Mouse (Mus musculus) neural tube, embryonic 11.5 days (tissue): ENCODE measurements around the gene Rpl29. TPM values are rescaled to one million over a fixed set of nuclear protein-coding genes. Genes with fewer than 3 reads are reported as not detected.

Experiments used
- ATAC-seq: fragments of 200-750 bp; cut with Nextera tagmentation; 2 replicates; pipeline ENCODE4 v1.8.0; 2017; ENCODE audit warnings: moderate number of reproducible peaks, mild to moderate bottlenecking, moderate TSS enrichment, moderate library complexity; ENCODE audit not compliant: insufficient read depth, low FRiP score, low TSS enrichment
- DNase-seq: peaks from one replicate; pipeline ENCODE4 v3.0.0-alpha.2; 2015; ENCODE audit warnings: low spot score
- H3K27ac ChIP-seq: fragments of 300-500 bp; sonication (generic); 2 replicates; pipeline ENCODE4 v1.5.1; 2014; ENCODE audit warnings: low read depth, mild to moderate bottlenecking, low read length
- H3K27me3 ChIP-seq: fragments of 300-500 bp; sonication (generic); 2 replicates; pipeline ENCODE4 v1.6.1; 2014; ENCODE audit warnings: mild to moderate bottlenecking, low read length, mixed read lengths; ENCODE audit not compliant: control insufficient read depth, insufficient read depth
- H3K36me3 ChIP-seq: fragments of 300-500 bp; sonication (generic); 2 replicates; pipeline ENCODE4 v1.6.1; 2014; ENCODE audit warnings: mild to moderate bottlenecking, low read length, moderate library complexity, mixed read lengths; ENCODE audit not compliant: control insufficient read depth, insufficient read depth
- H3K4me1 ChIP-seq: fragments of 300-500 bp; sonication (generic); 2 replicates; pipeline ENCODE4 v1.6.1; 2014; ENCODE audit warnings: low read length, mixed read lengths; ENCODE audit not compliant: control insufficient read depth, insufficient read depth
- H3K4me2 ChIP-seq: fragments of 300-500 bp; sonication (generic); 2 replicates; pipeline ENCODE4 v1.6.1; 2014; ENCODE audit warnings: low read depth, mild to moderate bottlenecking, moderate library complexity
- H3K4me3 ChIP-seq: fragments of 300-500 bp; sonication (generic); 2 replicates; pipeline ENCODE4 v1.5.1; 2014; ENCODE audit warnings: low read depth, low read length
- H3K9ac ChIP-seq: fragments of 300-500 bp; sonication (generic); 2 replicates; pipeline ENCODE4 v1.6.1; 2014; ENCODE audit warnings: mild to moderate bottlenecking, low read length
- H3K9me3 ChIP-seq: fragments of 300-500 bp; sonication (generic); 2 replicates; pipeline ENCODE4 v1.6.1; 2016; ENCODE audit warnings: low read length; ENCODE audit not compliant: control insufficient read depth
- WGBS: fragments of 180-500 bp; shearing (Covaris S2); extraction: QIAGEN DNeasy Blood & Tissue Kit; methylation state at CpG from one replicate; pipeline ENCODE4 v1.1.7; 2014; 5-methylcytosine and 5-hydroxymethylcytosine counted together
- polyA plus RNA-seq: library from polyadenylated mRNA; unstranded; fragments of >200 nt; fragmentation: Nextera tagmentation; extraction: Ambion mirVana; gene quantifications from 2 replicates; pipeline ENCODE4 v1.2.1, GENCODE M21; 2014

Gene Rpl29
- polyA plus RNA-seq, 1 experiment from 2014 or later = 844 TPM

DNA sequence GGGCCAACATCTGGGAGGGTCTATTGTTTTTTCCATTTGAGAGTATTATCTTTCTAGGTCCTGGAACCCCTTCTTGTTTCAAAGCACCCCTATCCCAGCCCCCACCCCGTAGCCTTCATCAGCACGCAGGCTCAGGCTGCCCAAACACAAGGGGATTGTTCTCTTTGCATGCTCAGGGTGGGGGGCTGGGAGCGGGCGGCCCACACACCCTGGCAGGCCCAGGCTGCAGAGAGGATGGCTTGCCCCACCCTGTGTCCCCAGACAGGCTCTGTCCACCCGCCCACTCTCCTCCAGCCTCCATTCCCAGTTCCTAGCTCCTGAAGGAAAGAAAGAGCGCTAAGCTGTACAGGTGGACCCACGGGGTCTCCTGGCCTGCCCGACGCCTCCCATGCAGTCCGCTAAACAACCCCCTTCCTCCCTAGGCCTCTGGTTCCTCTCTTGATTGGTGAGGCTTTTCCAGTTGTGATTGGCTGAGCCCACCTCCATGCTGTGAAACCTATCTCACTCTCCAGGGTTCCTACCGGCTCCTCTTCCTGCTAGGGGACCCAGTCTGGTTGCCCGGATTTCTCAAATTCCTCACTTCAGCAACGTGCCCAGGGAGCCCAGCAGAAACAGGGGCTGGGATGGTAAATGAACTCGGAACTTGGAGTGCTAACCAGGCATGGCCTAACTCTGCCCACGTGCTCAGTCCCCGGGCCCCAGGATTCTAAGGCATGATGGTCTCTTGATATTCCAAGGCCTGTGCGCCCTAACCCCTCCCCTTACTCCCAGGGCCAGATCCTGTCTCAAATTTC is 25.8 kb downstream of the Rpl29 start:
- H3K27me3 ChIP-seq = no peaks in the 10 kb centered on the region
- H3K4me2 ChIP-seq = peak overlapping the region; percentile 99
- DNase-seq = peak; percentile 68
- WGBS = 0% methylated on average over 16 of the region's 17 CpGs
- peak overlapping the region; percentile 98 for H3K27ac ChIP-seq
- H3K4me3 ChIP-seq = peak overlapping the region; percentile 90
- H3K9me3 ChIP-seq = no peaks in the 10 kb centered on the region
- peak; percentile 4; the same call in 1 of the 2 replicates for ATAC-seq
- peaks cover under 1% of the 10 kb centered on the region; the same call in 1 of the 2 replicates for H3K36me3 ChIP-seq
- peak overlapping the region; percentile 96 for H3K9ac ChIP-seq
- H3K4me1 ChIP-seq = peaks cover 57% of the 10 kb centered on the region

DNA sequence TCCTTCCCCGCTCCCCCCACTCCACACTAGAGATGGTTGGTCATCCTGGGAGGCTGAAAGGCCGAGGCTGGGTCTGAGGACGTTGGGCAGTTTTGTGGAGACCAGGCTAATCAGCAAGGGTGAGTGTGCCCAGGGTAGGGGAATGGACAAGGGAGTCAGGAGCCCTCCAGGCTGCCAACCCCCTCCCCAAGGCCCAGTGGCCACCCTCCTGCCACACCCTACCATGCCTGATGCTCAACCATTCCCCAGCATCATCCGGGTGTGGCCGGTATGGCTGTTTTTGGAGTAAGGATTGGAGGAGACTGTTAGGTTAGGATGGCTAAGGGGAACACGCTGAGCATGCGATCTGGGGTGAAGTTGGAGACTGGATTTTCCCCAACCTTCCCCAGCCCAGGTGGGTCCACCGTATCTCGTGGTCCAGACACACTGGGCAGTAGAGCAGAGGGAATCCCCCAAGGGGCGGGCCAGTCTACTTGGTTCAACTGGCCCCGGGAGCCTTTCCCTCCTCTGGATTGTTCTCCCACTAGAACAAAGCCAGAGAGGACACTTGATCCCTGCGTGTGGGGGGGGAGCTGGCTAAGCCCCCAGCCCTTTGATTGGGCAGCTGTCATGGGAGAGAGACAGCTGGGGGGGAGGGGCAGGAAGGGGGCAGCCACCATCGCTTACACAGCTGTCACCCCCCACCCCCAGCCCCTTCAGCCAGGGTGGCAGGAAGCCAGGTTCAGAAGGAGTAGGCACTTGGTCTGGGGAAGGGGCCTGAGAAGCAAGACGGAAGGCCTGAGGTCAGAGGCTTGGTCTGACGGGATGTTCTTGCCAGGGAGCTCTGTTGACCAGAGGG is 27.3 kb downstream of the Rpl29 start:
- peaks cover 9% of the 10 kb centered on the region for H3K36me3 ChIP-seq
- H3K27me3 ChIP-seq = no peaks in the 10 kb centered on the region
- ATAC-seq = peak; percentile 5; the same call in 1 of the 2 replicates
- peaks cover 47% of the 10 kb centered on the region for H3K4me1 ChIP-seq
- peak overlapping the region; percentile 96 for H3K9ac ChIP-seq
- no peaks in the 10 kb centered on the region for H3K9me3 ChIP-seq
- WGBS = 29% methylated on average over 15 of the region's 15 CpGs
- peak overlapping the region; percentile 99 for H3K4me2 ChIP-seq
- H3K27ac ChIP-seq = peak overlapping the region; percentile 65
- H3K4me3 ChIP-seq = peak overlapping the region; percentile 90
- peak; percentile 75 for DNase-seq

DNA sequence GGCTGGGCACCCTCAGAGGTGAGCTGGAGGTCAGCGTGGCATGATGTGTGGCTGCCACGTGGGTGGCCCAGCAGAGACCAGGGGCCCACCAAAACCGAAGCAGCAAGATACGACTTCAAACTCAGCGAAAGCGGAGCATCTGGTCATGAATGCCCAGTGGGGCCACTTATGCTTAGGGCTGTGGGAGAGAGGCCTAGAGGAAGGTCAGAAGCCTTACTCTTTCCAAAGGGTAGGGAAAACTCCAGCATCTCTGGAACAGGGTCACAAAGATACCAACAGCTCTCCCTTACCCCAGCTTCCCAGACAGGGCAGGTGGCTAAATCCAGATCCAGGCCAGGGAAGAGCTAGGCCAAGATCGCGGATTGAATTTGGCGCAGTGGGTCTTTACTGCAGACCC is 27.9 kb downstream of the Rpl29 start:
- no peaks in the 10 kb centered on the region for H3K27me3 ChIP-seq
- no peak for DNase-seq
- peak overlapping the region; percentile 90 for H3K4me3 ChIP-seq
- WGBS = 31% methylated on average over 9 of the region's 9 CpGs
- no peak for ATAC-seq
- H3K9me3 ChIP-seq = no peaks in the 10 kb centered on the region
- H3K4me2 ChIP-seq = peak overlapping the region; percentile 99
- H3K9ac ChIP-seq = peak overlapping the region; percentile 96
- H3K27ac ChIP-seq = peak overlapping the region; percentile 65
- peaks cover 12% of the 10 kb centered on the region for H3K36me3 ChIP-seq
- H3K4me1 ChIP-seq = peaks cover 44% of the 10 kb centered on the region

DNA sequence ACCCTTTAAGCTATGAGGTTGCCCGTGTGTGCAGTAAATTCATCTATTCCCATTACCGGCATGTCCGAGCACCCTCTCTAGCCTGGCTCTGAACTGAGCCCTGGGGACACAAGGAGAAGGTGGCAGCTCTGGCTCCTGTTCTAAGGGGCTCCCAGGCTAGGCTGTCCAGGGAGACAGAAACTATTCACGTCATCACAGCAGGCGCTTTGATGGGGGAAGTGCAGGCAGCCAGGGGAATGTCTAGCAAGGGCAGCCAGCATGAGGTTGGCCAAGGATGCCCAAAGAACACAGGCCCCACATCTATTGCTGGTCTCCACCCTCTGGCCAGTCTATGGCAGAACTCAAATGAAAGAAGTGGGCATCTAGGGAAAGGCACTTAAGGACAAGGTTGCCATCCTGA is 28.7 kb downstream of the Rpl29 start:
- peaks cover 36% of the 10 kb centered on the region for H3K4me1 ChIP-seq
- WGBS = 61% methylated on average over 5 of the region's 5 CpGs

DNA sequence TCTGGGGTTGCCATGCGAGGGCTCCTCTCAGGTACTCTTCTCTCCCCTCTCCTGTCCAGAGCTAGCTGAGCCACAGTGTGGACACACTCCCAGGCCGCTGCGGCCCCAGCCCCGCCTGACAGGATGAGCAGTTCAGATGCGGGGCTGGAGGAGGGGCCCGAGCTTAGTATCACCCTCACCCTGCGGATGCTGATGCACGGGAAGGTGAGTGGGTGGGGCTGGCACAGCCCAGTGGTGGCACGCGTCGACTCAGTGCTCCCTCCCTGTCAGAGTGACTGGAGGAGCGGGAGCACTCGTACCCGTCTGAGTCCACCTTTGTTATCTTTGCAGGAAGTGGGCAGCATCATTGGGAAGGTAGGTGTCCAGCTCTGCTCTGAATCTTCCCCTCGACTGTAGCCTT is 30.7 kb downstream of the Rpl29 start:
- Histone ChIP-seq H3K27me3 (peaks cover 2% of the 10 kb centered on the region; the same call in 1 of the 2 replicates), H3K9me3 (no peaks in the 10 kb centered on the region), H3K36me3 (peaks cover 19% of the 10 kb centered on the region), H3K4me3 (no peak overlapping the region), H3K4me2 (no peak overlapping the region), H3K27ac (no peak overlapping the region), H3K9ac (no peak overlapping the region), H3K4me1 (peaks cover 48% of the 10 kb centered on the region)
- ATAC-seq (no peak), DNase-seq (no peak)
- WGBS = 82% methylated on average over 15 of the region's 15 CpGs

More for the DNA sequence above, 28.7 kb downstream of the Rpl29 start:
- no peak for DNase-seq
- Histone ChIP-seq H3K9ac (no peak overlapping the region; the same call in 1 of the 2 replicates), H3K36me3 (peaks cover 13% of the 10 kb centered on the region), H3K4me2 (peak overlapping the region; percentile 99), H3K9me3 (no peaks in the 10 kb centered on the region), H3K27me3 (no peaks in the 10 kb centered on the region), H3K4me3 (no peak overlapping the region), H3K27ac (no peak overlapping the region; the same call in 1 of the 2 replicates)
- ATAC-seq = no peak

DNA sequence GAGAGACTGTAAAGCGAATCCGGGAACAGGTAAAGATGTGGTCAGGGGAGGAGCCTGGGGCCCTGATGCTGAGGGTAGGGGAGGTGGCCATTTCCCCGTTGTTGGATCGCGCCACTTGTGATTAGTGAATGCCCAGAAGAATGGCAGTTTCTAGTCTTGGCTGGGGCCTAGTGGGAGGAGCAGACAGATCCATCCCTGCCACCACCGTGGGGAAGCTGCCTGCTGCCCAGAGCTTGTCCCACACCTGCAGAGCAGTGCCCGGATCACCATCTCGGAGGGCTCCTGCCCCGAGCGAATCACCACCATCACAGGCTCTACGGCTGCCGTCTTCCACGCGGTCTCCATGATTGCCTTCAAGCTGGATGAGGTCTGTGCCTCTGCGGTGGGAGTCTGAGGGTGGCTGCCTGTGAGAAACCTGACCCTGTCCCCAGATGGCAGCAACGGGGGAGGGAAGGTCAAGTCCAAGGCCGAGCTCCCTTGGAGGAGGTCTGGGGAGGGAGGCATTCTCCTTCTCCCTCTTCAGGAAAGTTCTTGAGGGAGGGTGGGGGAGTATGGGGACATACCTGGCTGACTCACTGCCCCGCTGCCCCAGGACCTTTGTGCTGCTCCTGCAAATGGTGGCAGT is 31.3 kb downstream of the Rpl29 start:
- Histone ChIP-seq H3K4me2 (no peak overlapping the region), H3K9me3 (no peaks in the 10 kb centered on the region), H3K4me3 (no peak overlapping the region), H3K36me3 (peaks cover 19% of the 10 kb centered on the region), H3K27ac (no peak overlapping the region), H3K9ac (no peak overlapping the region), H3K27me3 (peaks cover 2% of the 10 kb centered on the region; the same call in 1 of the 2 replicates), H3K4me1 (peaks cover 52% of the 10 kb centered on the region)
- no peak for ATAC-seq
- 79% methylated on average over 18 of the region's 18 CpGs for WGBS
- no peak for DNase-seq

DNA sequence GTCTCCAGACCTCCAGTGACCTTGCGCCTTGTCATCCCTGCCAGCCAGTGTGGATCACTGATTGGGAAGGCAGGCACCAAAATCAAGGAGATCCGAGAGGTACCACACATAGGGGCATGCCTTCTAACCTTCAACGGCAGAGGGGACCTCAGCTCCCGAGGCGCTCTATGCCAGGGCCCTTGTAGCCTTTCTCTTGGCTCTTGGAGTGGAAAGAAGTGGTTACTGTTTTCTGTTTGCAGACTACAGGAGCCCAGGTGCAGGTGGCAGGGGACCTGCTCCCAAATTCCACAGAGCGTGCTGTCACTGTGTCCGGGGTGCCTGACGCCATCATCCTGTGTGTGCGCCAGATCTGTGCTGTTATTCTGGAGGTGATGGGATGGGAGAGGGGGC is 31.8 kb downstream of the Rpl29 start:
- DNase-seq = no peak
- Histone ChIP-seq H3K36me3 (peaks cover 19% of the 10 kb centered on the region), H3K4me3 (no peak overlapping the region), H3K4me2 (no peak overlapping the region), H3K9ac (no peak overlapping the region), H3K27me3 (peaks cover 2% of the 10 kb centered on the region; the same call in 1 of the 2 replicates), H3K9me3 (no peaks in the 10 kb centered on the region), H3K27ac (no peak overlapping the region), H3K4me1 (peaks cover 51% of the 10 kb centered on the region)
- 90% methylated on average over 9 of the region's 9 CpGs for WGBS
- ATAC-seq = no peak

DNA sequence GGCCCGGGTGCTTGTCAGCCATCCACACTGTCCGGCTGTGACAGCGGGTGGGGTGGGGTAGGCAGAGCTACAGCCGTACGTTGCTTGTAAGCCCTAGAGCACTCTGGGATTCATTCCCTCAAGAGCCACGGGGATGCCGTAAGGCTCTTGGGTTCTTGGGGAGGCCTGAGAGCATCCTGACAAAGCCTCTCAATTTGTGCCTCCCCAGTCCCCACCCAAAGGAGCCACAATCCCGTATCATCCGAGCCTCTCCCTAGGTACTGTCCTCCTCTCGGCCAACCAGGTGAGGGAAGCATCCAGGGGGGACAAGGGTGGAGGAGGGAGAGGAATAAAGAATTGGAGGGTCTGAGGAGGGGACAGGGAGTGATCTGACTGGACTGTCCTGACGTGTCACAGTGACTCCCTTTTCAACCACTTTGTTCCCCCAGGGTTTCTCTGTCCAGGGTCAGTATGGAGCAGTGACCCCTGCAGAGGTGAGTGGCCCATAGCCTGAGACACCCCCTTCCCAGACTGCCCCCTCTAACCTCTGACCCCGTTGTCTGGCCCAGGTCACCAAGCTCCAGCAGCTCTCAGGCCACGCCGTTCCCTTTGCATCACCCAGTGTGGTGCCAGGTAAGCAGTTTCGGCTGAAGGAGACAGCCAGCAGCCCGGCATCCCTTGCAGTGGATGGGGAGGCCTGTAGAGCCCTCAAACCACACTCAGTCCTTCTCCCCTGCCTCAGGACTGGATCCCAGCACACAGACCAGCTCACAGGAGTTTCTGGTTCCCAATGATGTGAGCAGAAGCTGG is 32.6 kb downstream of the Rpl29 start:
- peaks cover 19% of the 10 kb centered on the region for H3K36me3 ChIP-seq
- WGBS = 85% methylated on average over 16 of the region's 16 CpGs
- DNase-seq = no peak
- no peak overlapping the region for H3K9ac ChIP-seq
- no peak overlapping the region for H3K27ac ChIP-seq
- H3K4me2 ChIP-seq = no peak overlapping the region
- H3K9me3 ChIP-seq = no peaks in the 10 kb centered on the region
- no peak overlapping the region; the same call in 1 of the 2 replicates for H3K4me3 ChIP-seq
- ATAC-seq = no peak
- peaks cover 43% of the 10 kb centered on the region for H3K4me1 ChIP-seq
- H3K27me3 ChIP-seq = peaks cover 2% of the 10 kb centered on the region; the same call in 1 of the 2 replicates
